Mouse (Mus musculus): ENCODE results near the gene Ngdn.

GRCm38 (mm10) chr14:54968344-54968743 lies 46.9 kb upstream of the Ngdn start:
- TF ChIP-seq POLR2A (IDR thresholded peaks at IDR 0.05; ENCODE audit: borderline replicate concordance, extremely low read depth, low read depth, low read length) (no peak), CTCF (IDR thresholded peaks at IDR 0.05; ENCODE audit: insufficient read depth, low read length) (no peak)

Data from lung, adult 2 months (tissue).